Mouse (Mus musculus) MEL (cell line): Measurements from ENCODE around the gene Rcan2. TPM values are rescaled to one million over a fixed set of nuclear protein-coding genes. Genes with fewer than 3 reads are reported as not detected.

Experiments used
- DNase-seq: peaks from one replicate; pipeline ENCODE4 v3.0.0; 2011; ENCODE audit warnings: low read depth, low spot score
- H3K27ac ChIP-seq: 2 replicates; pipeline ENCODE4 v1.5.1; 2012; ENCODE audit warnings: low read depth, mild to moderate bottlenecking, control low read depth, low read length, moderate library complexity; ENCODE audit not compliant: control insufficient read depth
- H3K27me3 ChIP-seq, 2 experiments: fragments of 150-350 bp in 1 of 2; sonication (generic) in 1 of 2; 2 replicates each; pipeline ENCODE4 v1.6.1; 2012; ENCODE audit warnings: low read length in 2 of 2, mild to moderate bottlenecking in 2 of 2, improper control_type of control experiment in 1 of 2, moderate library complexity in 1 of 2; ENCODE audit not compliant: insufficient read depth in 2 of 2, control insufficient read depth in 1 of 2
- H3K36me3 ChIP-seq, 2 experiments: 2 replicates each; pipeline ENCODE4 v1.6.1; 2012 to 2014; ENCODE audit warnings: low read length in 2 of 2, improper control_type of control experiment in 1 of 2, inconsistent platforms in 1 of 2, mild to moderate bottlenecking in 1 of 2; ENCODE audit not compliant: insufficient read depth in 2 of 2, control insufficient read depth in 1 of 2
- H3K4me1 ChIP-seq, 2 experiments: fragments of 150-350 bp in 1 of 2; sonication (generic) in 1 of 2; 2 replicates each; pipeline ENCODE4 v1.6.1; 2012; ENCODE audit warnings: low read length in 2 of 2, improper control_type of control experiment in 1 of 2, mild to moderate bottlenecking in 1 of 2; ENCODE audit not compliant: insufficient read depth in 2 of 2, control insufficient read depth in 1 of 2
- H3K4me3 ChIP-seq, 2 experiments: fragments of 150-350 bp in 1 of 2; sonication (generic) in 1 of 2; 2 replicates each; pipeline ENCODE4 v1.5.1; 2012; ENCODE audit warnings: low read depth in 2 of 2, low read length in 2 of 2, mild to moderate bottlenecking in 2 of 2, moderate library complexity in 2 of 2, control low read depth in 1 of 2, improper control_type of control experiment in 1 of 2; ENCODE audit not compliant: control insufficient read depth in 1 of 2, insufficient read depth in 1 of 2
- H3K79me2 ChIP-seq: 2 replicates; pipeline ENCODE4 v1.6.1; 2012; ENCODE audit warnings: mild to moderate bottlenecking, low read length, moderate library complexity; ENCODE audit not compliant: control insufficient read depth, poor library complexity, insufficient read depth
- H3K9ac ChIP-seq: 2 replicates; pipeline ENCODE4 v1.6.1; 2012; ENCODE audit warnings: low read depth, mild to moderate bottlenecking, control low read depth, low read length, moderate library complexity; ENCODE audit not compliant: control insufficient read depth, poor library complexity, severe bottlenecking
- H3K9me3 ChIP-seq: fragments of 150-350 bp; sonication (generic); replicated peaks from 2 replicates; pipeline ENCODE4 v1.6.1; 2012; ENCODE audit warnings: mild to moderate bottlenecking, low read length, improper control_type of control experiment, moderate library complexity; ENCODE audit not compliant: insufficient read depth
- BHLHE40 ChIP-seq: IDR thresholded peaks from 2 replicates; pipeline ENCODE4 v1.6.1; 2012; ENCODE audit warnings: low read depth, mild to moderate bottlenecking, inconsistent platforms, low read length, improper control_type of control experiment, borderline replicate concordance
- CHD1 ChIP-seq: IDR thresholded peaks from 2 replicates; pipeline ENCODE4 v1.6.1; 2012; ENCODE audit warnings: low read depth, mild to moderate bottlenecking, inconsistent platforms, low read length, improper control_type of control experiment
- EP300 ChIP-seq, 2 experiments: IDR thresholded peaks; 2 replicates each; pipeline ENCODE4 v1.6.1; 2011; ENCODE audit warnings: improper control_type of control experiment in 2 of 2, low read length in 2 of 2, low read depth in 1 of 2, mild to moderate bottlenecking in 1 of 2
- ETS1 ChIP-seq: IDR thresholded peaks from 2 replicates; pipeline ENCODE4 v1.6.1; 2012; ENCODE audit warnings: low read depth, mild to moderate bottlenecking, inconsistent platforms, low read length, improper control_type of control experiment, moderate library complexity
- HCFC1 ChIP-seq: IDR thresholded peaks from 2 replicates; pipeline ENCODE4 v1.6.1; 2012; ENCODE audit warnings: low read depth, mild to moderate bottlenecking, inconsistent platforms, low read length, improper control_type of control experiment, moderate library complexity
- JUND ChIP-seq: IDR thresholded peaks from 2 replicates; pipeline ENCODE4 v1.6.1; 2011; ENCODE audit warnings: low read depth, mild to moderate bottlenecking, improper control_type of control experiment, low read length
- KAT2A ChIP-seq: conservative IDR thresholded peaks from 2 replicates; pipeline ENCODE4 v1.6.1; 2012; ENCODE audit warnings: low read depth, low read length, improper control_type of control experiment, inconsistent platforms
- MAFK ChIP-seq: IDR thresholded peaks from 2 replicates; pipeline ENCODE4 v1.6.1; 2011; ENCODE audit warnings: low read depth, mild to moderate bottlenecking, low read length, improper control_type of control experiment, borderline replicate concordance
- MAX ChIP-seq: IDR thresholded peaks from 2 replicates; pipeline ENCODE4 v1.6.1; 2011; ENCODE audit warnings: low read length, improper control_type of control experiment
- MEF2A ChIP-seq: IDR thresholded peaks from 2 replicates; pipeline ENCODE4 v1.6.1; 2014; ENCODE audit warnings: low read depth, mild to moderate bottlenecking, inconsistent platforms, low read length, improper control_type of control experiment; ENCODE audit not compliant: poor library complexity, insufficient replicate concordance, severe bottlenecking; ENCODE audit errors: extremely low read depth
- MYB ChIP-seq: IDR thresholded peaks from 2 replicates; pipeline ENCODE4 v1.6.1; 2011; ENCODE audit warnings: mild to moderate bottlenecking, low read depth, low read length, improper control_type of control experiment
- MYC ChIP-seq: IDR thresholded peaks from 2 replicates; pipeline ENCODE4 v1.6.1; 2011; ENCODE audit warnings: low read depth, mild to moderate bottlenecking, low read length, improper control_type of control experiment, moderate library complexity
- NRF1 ChIP-seq: IDR thresholded peaks from 2 replicates; pipeline ENCODE4 v1.6.1; 2014; ENCODE audit warnings: low read depth, mild to moderate bottlenecking, inconsistent platforms, low read length, improper control_type of control experiment, moderate library complexity; ENCODE audit not compliant: poor library complexity, insufficient read depth, severe bottlenecking
- POLR2A ChIP-seq, 2 experiments: IDR thresholded peaks; 2 replicates each; pipeline ENCODE4 v1.6.1; 2011 to 2012; ENCODE audit warnings: low read length in 2 of 2, mild to moderate bottlenecking in 2 of 2, control low read depth in 1 of 2, improper control_type of control experiment in 1 of 2, low read depth in 1 of 2, moderate library complexity in 1 of 2; ENCODE audit not compliant: control insufficient read depth in 1 of 2, insufficient read depth in 1 of 2, poor library complexity in 1 of 2
- POLR2AphosphoS2 ChIP-seq: IDR thresholded peaks from 2 replicates; pipeline ENCODE4 v1.6.1; 2011; ENCODE audit warnings: low read length, improper control_type of control experiment
- RAD21 ChIP-seq: IDR thresholded peaks from 2 replicates; pipeline ENCODE4 v1.6.1; 2011; ENCODE audit warnings: mild to moderate bottlenecking, low read depth, low read length, improper control_type of control experiment
- SIN3A ChIP-seq: IDR thresholded peaks from 2 replicates; pipeline ENCODE4 v1.6.1; 2012; ENCODE audit warnings: low read length, improper control_type of control experiment, inconsistent platforms
- TBP ChIP-seq: IDR thresholded peaks from 2 replicates; pipeline ENCODE4 v1.8.0; 2011; ENCODE audit warnings: low read depth, low read length, improper control_type of control experiment
- TCF12 ChIP-seq: IDR thresholded peaks from 2 replicates; pipeline ENCODE4 v1.6.1; 2014; ENCODE audit warnings: low read depth, mild to moderate bottlenecking, inconsistent platforms, low read length, improper control_type of control experiment, moderate library complexity
- UBTF ChIP-seq: IDR thresholded peaks from 2 replicates; pipeline ENCODE4 v1.6.1; 2012; ENCODE audit warnings: low read depth, mild to moderate bottlenecking, inconsistent platforms, low read length, improper control_type of control experiment, moderate library complexity, borderline replicate concordance; ENCODE audit not compliant: insufficient read depth
- USF1 ChIP-seq: IDR thresholded peaks from 2 replicates; pipeline ENCODE4 v1.6.1; 2014; ENCODE audit warnings: low read depth, mild to moderate bottlenecking, inconsistent platforms, low read length, improper control_type of control experiment, moderate library complexity
- USF2 ChIP-seq, 2 experiments: IDR thresholded peaks; 2 replicates each; pipeline ENCODE4 v1.6.1; 2011 to 2012; ENCODE audit warnings: improper control_type of control experiment in 2 of 2, low read length in 2 of 2, borderline replicate concordance in 1 of 2, inconsistent platforms in 1 of 2, low read depth in 1 of 2, mild to moderate bottlenecking in 1 of 2; ENCODE audit not compliant: insufficient read depth in 1 of 2
- ZKSCAN1 ChIP-seq: IDR thresholded peaks from 2 replicates; pipeline ENCODE4 v1.6.1; 2012; ENCODE audit warnings: low read depth, mild to moderate bottlenecking, inconsistent platforms, low read length, improper control_type of control experiment, moderate library complexity
- polyA plus RNA-seq, 2 experiments: library from polyadenylated mRNA; stranded (reverse) in 1 of 2; unstranded in 1 of 2; fragments of >175 nt in 1 of 2; fragments of >200 nt in 1 of 2; gene quantifications; 2 replicates each; pipeline versions ENCODE4 v1.2.1 to v1.2.4; 2012; ENCODE audit warnings: low replicate concordance in 2 of 2, low read depth in 1 of 2; ENCODE audit not compliant: insufficient read length in 2 of 2, insufficient read depth in 1 of 2, missing spikeins in 1 of 2
- total RNA-seq: library from RNA; depleted of rRNA; stranded (reverse); fragments of 300-350 nt; gene quantifications from 2 replicates; pipeline ENCODE4 v1.2.3, GENCODE M21; 2012

Gene Rcan2
- total and polyA plus RNA-seq, 3 experiments: 0.52 TPM; not detected in 2

DNA sequence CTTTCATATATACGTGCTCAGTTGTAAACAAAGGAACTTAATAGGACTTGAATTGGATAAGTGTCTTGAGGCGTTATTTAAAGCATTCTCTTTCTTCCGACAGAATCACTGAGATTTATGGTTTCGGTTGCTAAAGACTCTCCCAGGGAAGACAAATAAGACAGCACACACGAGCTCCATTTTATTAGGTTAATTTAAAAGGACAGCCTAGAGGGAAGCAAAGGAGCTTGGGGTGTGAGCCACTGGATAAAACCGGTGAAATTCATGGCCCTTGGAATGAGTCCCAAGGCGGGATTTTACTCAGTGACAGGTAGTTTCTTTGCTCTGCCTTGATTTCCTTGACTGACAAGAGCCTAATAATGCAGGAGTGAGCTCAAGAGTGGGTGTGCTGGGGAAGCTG lies 85.1 kb downstream of the Rcan2 start:
- H3K36me3 ChIP-seq: no peaks in the 10 kb centered on the region
- H3K27me3 ChIP-seq: no peaks in the 10 kb centered on the region
- no peak overlapping the region for H3K27ac ChIP-seq
- H3K9me3 ChIP-seq: no peaks in the 10 kb centered on the region
- H3K9ac ChIP-seq: no peak overlapping the region
- no peaks in the 10 kb centered on the region for H3K4me1 ChIP-seq
- TF ChIP-seq POLR2A (IDR thresholded peaks at IDR 0.05; ENCODE audit: control insufficient read depth in 1 of 2, insufficient read depth in 1 of 2, low read depth in 1 of 2, low read length in 2 of 2, poor library complexity in 1 of 2): no peak
- no peak for TF ChIP-seq UBTF
- TF ChIP-seq RAD21: no peak
- no peak for TF ChIP-seq SIN3A
- no peak for TF ChIP-seq BHLHE40
- no peak for TF ChIP-seq MEF2A
- TF ChIP-seq USF2 (IDR thresholded peaks at IDR 0.05; ENCODE audit: borderline replicate concordance in 1 of 2, insufficient read depth in 1 of 2, low read depth in 1 of 2, low read length in 2 of 2): no peak
- TF ChIP-seq ETS1: no peak
- TF ChIP-seq MAX: no peak
- no peak for TF ChIP-seq TCF12
- no peaks in the 10 kb centered on the region for H3K79me2 ChIP-seq
- DNase-seq: no peak
- no peak overlapping the region for H3K4me3 ChIP-seq

DNA sequence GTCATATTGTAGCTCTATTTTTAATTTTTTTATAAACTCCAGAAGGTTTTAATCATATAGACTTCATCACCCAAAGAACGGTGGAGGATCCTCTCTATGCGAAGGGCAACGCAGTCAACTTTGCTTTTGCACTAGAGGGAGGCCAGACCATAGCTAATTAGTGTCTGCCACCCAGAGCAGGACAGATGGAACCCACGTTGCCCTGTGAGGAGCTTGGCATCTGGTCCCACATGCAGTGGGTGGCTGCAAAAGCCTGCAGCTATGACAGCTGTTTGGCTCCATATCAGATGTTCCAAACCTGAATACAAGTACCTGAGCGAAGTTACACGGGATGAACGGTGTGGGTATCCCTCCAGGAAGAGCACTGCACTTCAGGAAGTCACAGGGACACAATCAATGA lies 86.8 kb downstream of the Rcan2 start:
- H3K4me3 ChIP-seq: no peak overlapping the region
- H3K9me3 ChIP-seq: no peaks in the 10 kb centered on the region
- no peak overlapping the region for H3K27ac ChIP-seq
- no peaks in the 10 kb centered on the region for H3K27me3 ChIP-seq
- DNase-seq: no peak
- H3K4me1 ChIP-seq: no peaks in the 10 kb centered on the region
- H3K9ac ChIP-seq: no peak overlapping the region
- no peaks in the 10 kb centered on the region for H3K79me2 ChIP-seq
- H3K36me3 ChIP-seq: no peaks in the 10 kb centered on the region
- TF ChIP-seq EP300 (IDR thresholded peaks at IDR 0.05; ENCODE audit: low read depth in 1 of 2, low read length in 2 of 2): no peak
- no peak for TF ChIP-seq RAD21
- TF ChIP-seq CHD1: no peak
- no peak for TF ChIP-seq ETS1
- TF ChIP-seq HCFC1: no peak
- TF ChIP-seq KAT2A: no peak
- TF ChIP-seq TBP: no peak
- TF ChIP-seq MAFK: no peak
- no peak for TF ChIP-seq MAX
- TF ChIP-seq MYC: no peak
- TF ChIP-seq JUND: no peak
- TF ChIP-seq MYB: no peak
- TF ChIP-seq POLR2AphosphoS2: no peak
- TF ChIP-seq NRF1: no peak
- TF ChIP-seq USF1: no peak
- no peak for TF ChIP-seq ZKSCAN1
- TF ChIP-seq USF2 (IDR thresholded peaks at IDR 0.05; ENCODE audit: borderline replicate concordance in 1 of 2, insufficient read depth in 1 of 2, low read depth in 1 of 2, low read length in 2 of 2): no peak
